Mouse (Mus musculus): ENCODE results near the gene Nrip3.

DNA sequence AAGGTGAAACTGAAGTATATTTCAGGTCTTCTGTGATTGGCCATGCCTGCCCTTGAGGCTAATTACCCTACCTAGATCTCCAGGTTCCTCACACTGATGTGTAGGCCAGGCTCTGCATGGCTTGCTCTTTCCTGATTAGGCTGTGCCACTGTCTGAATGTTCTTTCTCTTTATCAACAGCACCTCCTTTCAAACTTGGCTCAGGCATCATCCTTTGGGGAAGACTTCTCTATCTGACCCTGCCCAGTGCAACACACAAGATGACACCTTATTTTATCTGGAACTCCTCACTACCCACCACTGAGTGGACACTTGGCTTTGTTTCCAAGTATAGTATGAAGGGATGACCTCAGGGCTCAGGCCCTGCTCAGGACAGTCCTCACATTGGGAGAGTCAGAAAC is 36.1 kb upstream of the Nrip3 start:
- peak; percentile 75 for TF ChIP-seq EP300 (IDR thresholded peaks at IDR 0.05; ENCODE audit: low read depth)
- no peak for TF ChIP-seq CTCF (IDR thresholded peaks at IDR 0.05; ENCODE audit: low read depth)
